Mouse (Mus musculus): ENCODE results near the gene Krcc1.
"Not testable (repeated sequence)": the region's sequence is repeated elsewhere in the genome, so short reads cannot be mapped to it uniquely, and the experiment has no call there.

Gene Krcc1

DNA sequence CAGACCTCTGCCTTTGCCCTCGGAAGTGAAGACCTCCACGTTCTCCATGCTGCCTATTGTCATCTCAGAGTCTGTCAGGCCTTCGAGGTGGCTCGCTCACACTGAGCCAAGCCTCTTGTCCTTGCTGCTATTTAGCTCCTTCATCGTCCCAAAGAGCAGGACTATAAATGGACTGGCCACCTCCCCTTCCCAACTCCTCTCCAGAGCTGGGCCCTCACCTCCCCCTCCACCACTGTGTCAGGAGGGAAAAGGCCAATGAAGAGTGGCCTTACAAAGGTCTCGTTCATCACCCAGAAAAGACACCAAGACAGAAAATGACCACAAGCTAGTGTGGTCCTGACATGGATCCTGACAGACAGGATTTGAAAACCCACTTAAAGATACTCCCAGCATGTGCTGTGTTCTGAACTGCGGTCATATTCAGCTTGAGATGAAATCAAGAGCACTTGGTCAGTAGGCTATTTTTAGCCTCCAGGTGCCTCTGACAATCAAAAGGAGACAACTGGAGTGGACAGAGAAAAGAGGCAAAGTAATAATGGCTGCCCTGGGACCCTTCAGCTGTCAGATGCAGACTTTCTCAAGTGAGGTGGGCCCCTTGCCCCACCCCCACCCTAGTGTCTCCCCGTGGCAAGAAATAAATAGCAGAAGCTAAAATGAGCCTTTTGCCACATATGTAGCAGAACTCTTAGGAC lies 9.2 kb upstream of the Krcc1 start:
- DNase-seq (ENCODE audit: low spot score), result no peak

- not testable (repeated sequence) for DNase-seq (ENCODE audit: low spot score)
Measured at GRCm38 (mm10) chr6:71267603-71268002, 3.9 kb upstream of the Krcc1 start.

GRCm38 (mm10) chr6:71268929-71269685 lies 2.4 kb upstream of the Krcc1 start:
- DNase-seq (ENCODE audit: low spot score), result peak; percentile 52

- DNase-seq (ENCODE audit: low spot score), result not testable (repeated sequence)
Measured at GRCm38 (mm10) chr6:71269686-71270050, 1.8 kb upstream of the Krcc1 start.

- peak; percentile 60 for DNase-seq (ENCODE audit: low spot score)
Measured at GRCm38 (mm10) chr6:71270301-71271056, 998 bp upstream of the Krcc1 start.

GRCm38 (mm10) chr6:71271057-71271388 lies 454 bp upstream of the Krcc1 start:
- no peak for DNase-seq (ENCODE audit: low spot score)

GRCm38 (mm10) chr6:71272316-71272741 lies 852 bp downstream of the Krcc1 start:
- peak; percentile 41 for DNase-seq (ENCODE audit: low spot score)

DNA sequence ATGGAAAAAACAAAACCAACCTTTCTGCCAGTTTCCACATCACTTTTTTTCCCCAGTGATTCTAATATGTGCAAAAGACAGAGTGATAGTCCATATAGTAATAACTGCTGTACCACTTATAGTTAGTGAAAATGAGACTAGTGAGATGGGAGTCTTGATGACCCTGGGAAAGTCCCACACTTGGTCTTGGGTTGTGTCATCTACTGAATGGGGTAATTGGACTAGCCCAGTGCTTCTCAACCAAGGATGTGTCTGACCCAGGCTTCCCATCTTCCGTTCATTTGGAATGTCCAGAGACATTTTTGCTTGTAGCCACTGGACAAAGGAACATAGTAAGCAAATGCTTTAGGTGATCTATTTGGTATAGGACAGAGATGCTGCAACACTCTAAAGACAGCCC lies 2.2 kb downstream of the Krcc1 start:
- no peak for DNase-seq (ENCODE audit: low spot score)

DNA sequence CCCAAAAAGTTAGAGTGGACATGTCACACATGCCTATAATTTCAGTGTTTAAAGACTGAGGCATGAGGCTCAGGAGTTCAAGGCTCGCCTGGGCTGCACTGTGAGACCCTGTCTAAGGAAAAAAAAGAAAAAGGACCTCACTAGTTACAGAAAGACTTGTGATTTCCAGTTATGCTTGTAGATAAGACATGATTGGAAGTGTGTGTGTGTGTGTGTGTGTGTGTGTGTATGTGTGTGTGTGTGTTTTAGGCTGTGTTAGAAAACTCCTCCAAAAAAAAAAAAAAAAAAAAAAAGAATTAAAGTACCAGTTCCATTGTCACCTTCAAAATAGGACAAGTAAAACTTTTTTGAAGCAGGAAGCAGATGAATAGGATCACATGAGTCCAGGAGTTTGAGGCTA lies 3.1 kb downstream of the Krcc1 start:
- DNase-seq (ENCODE audit: low spot score), result no peak

GRCm38 (mm10) chr6:71279418-71279817 lies 7.9 kb downstream of the Krcc1 start:
- DNase-seq (ENCODE audit: low spot score), result no peak

- no peak for DNase-seq (ENCODE audit: low spot score)
Measured at GRCm38 (mm10) chr6:71293509-71293908, 22.0 kb downstream of the Krcc1 start.

DNA sequence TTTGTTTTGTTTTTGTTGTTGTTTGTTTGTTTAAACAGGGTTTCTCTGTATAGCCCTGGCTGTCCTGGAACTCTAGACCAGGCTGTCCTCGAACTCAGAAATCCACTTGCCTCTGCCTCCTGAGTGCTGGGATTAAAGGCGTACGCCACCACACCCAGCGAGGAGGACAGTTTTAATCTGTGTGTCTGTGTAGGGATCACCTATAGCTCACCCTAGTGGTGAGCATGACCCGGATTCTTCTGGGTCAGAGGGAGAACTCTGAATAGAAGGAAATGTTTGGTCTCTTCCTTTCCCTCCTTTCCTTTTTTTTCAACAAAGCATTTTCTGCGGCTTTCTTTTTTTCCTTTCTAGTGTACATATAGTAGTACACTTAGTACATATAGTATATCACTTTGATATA lies 23.8 kb downstream of the Krcc1 start:
- no peak for DNase-seq (ENCODE audit: low spot score)

GRCm38 (mm10) chr6:71298051-71298450 lies 26.6 kb downstream of the Krcc1 start:
- no peak for DNase-seq (ENCODE audit: low spot score)

- peak; percentile 60 for DNase-seq (ENCODE audit: low spot score)
Measured at GRCm38 (mm10) chr6:71298751-71299150, 27.3 kb downstream of the Krcc1 start.

GRCm38 (mm10) chr6:71302097-71302731 lies 30.7 kb downstream of the Krcc1 start:
- DNase-seq (ENCODE audit: low spot score), result peak; percentile 14

DNA sequence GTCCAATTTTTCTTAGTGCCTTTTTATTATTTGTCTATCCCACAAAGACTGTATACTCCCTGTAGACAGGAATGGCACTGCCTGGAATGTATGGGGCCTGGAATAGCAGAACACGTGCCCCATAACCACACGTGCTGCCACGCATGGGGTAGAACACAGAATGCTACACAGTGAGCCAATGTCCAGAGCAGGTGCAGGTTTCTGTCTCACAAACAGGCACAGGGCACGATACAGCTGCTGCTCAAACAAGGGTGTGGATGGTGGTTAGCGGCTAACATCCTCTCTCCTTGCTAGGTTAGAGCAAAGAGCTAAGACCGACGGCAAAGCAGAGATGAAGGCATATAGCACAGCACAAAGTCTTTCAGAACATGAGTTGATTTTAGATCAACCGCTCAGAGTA lies 36.0 kb downstream of the Krcc1 start:
- DNase-seq (ENCODE audit: low spot score), result no peak

DNA sequence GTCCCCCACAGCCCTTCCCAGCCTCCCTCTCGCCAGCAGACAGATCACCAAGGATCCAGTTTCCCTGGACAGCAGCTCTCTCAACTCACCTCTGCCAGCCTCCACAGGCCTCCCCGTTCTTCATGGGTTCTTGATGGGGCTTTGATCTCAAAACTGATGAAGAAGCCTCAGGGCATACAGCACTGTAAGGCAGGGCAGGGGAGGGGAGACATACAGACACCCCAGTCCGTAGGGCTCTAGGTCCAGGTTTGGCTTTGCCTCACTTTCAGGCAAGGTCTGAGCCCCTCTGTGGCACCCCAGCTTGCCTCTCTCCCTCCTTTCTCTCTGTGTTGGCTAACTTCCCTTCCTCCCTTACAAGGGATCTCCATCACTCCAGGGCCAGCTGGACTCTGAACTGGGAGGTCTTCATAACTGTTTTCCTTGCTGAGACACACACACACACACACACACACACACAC lies 50.4 kb downstream of the Krcc1 start, which contains the start of gene Smyd1:
Gene Smyd1 (minus strand): TSS at position 408 of the 458 bp plus-strand sequence.
- no peak for DNase-seq (ENCODE audit: low spot score)

GRCm38 (mm10) chr6:71322491-71322921 lies 51.0 kb downstream of the Krcc1 start, which contains the start of gene Cd8b1:
Cd8b1 (plus strand) TSS chr6:71322788.
- DNase-seq (ENCODE audit: low spot score), result no peak

DNA sequence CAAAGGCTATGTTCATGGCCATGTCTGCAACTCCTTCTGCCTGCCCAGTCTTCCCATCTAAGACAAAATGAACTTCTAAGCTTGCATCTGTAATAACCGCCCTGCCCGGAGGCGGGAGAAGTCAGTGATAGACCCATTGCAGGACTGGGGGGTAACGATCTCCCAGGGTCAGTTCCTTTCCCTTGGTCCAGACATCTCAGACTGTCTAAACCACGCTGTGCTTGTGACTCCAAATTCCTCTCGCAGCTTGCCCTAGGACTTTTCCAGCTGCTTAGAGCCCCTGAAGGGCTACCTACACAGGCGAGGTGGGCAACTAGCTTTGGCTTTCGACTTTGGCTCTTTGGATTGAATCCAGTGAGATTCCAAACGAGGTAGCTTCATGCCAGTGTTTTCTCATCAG lies 53.3 kb downstream of the Krcc1 start:
- no peak for DNase-seq (ENCODE audit: low spot score)

- no peak for DNase-seq (ENCODE audit: low spot score)
Measured at GRCm38 (mm10) chr6:71329881-71330280, 58.4 kb downstream of the Krcc1 start.

- DNase-seq (ENCODE audit: low spot score), result no peak
Measured at GRCm38 (mm10) chr6:71330486-71330885, 59.0 kb downstream of the Krcc1 start.

DNA sequence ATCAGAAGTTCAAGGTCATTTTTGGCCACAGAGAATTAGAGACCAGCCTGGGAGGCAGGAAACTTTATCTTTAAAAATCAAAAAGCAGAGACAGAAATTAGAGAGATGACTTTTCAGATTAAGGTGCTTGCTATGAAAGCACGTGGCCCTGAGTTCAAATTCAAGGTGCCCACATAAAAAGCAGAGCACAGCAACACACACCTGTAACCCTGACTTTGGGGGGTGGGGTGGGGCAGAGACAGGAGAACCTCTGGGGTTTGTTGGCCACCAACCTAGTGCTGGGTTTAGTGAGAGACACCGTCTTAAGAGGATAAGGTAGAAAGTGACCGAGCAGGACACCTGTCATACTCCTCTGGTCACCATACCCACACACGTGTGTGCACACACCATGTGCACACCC lies 60.0 kb downstream of the Krcc1 start:
- DNase-seq (ENCODE audit: low spot score), result not testable (repeated sequence)

All from retina, embryonic 14.5 days (tissue).